Mouse (Mus musculus) layer of hippocampus, postnatal 10 days (tissue): ENCODE data around the gene Akap9. TPM values are rescaled to one million over a fixed set of nuclear protein-coding genes. Genes with fewer than 3 reads are reported as not detected.
"Not testable (repeated sequence)": the region's sequence is repeated elsewhere in the genome, so short reads cannot be mapped to it uniquely, and the experiment has no call there.

Experiments
- DNase-seq, 2 experiments: peaks; one replicate each; pipeline ENCODE4 v3.0.0; 2021; ENCODE audit warnings: low spot score in 2 of 2
- total RNA-seq, 2 experiments: library from RNA; stranded (reverse); gene quantifications; 2 replicates each; pipeline ENCODE4 v1.2.3; 2021

Gene Akap9
- total RNA-seq, 2 experiments from 2014 or later = 82.7 to 85.8 TPM

DNA sequence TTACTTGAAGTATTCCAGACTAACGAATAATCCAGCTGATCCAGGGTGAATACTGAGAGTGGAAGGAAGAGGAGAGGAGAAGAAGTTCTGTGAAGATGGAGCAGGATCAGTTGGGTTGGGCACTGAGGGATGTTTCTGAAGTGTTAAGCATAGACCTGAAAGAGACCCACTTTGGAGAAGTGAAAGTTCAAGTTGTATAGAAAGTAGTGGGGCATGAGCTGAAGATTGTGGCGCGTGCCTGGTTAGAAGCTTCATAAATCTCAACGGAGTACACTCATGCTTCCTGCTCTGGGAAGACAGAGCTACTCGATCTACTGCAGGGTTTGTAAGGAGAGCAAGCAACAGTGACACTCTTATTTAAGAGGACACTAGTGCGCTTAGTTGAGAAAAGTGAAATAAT, 41.3 kb downstream of the Akap9 start:
- no peak for DNase-seq

DNA sequence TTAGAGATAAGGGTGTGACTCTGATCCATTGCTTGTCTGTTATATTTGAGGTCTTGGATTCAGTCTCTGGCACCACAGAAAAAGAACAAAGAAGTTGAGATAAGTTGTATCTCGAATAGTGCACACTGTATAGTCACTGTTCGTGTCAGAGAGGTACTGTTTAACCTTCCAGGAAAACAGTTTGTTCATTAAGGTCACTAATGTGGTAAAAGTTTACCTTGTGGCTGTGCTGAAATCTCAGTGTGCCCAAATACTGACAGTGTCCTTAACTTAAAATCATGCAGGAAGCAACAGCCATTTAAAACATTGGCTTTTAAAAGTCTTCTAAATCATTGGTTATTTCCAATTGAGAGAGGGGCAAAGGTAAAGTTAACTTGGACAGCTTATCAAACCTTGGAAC, 43.1 kb downstream of the Akap9 start:
- no peak for DNase-seq

DNA sequence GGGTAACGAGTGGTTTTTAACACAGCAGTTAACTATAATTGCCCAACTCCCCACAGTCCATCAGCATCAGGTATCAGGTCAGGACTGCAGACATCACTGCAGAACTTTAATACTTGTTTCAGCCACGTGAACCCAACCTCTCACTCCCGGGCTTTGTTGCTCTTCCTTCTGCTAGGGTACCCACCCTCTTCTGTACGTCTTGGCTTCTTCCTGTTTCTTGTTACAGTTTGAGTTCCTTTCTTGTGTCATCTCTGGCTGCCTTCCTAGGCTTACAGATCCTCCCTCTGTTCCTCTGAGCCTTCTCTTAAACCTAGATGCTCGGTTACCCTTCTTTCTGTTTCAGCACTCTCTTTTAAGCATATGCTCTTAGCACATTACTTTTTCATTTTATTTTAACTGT, 45.9 kb downstream of the Akap9 start:
- DNase-seq = no peak

DNA sequence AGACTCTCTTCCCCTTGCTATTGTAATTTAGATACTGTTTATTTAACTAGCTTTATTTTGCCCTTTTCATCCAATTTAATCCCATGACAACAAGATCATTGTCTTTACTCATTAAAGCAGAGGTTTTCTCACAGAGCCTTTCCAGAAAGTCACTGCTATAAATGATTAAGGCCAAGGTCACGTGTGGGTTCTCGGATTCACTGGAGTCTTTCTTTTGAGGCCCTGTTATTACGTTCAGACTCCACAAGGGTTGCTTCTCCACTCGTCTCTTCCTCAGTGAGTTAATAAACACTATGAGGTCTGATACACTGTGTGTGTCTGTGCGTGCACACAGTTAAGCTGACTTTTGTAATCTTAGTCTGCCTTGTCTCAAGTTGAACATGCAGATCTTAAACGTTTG, 47.0 kb downstream of the Akap9 start:
- DNase-seq = no peak

DNA sequence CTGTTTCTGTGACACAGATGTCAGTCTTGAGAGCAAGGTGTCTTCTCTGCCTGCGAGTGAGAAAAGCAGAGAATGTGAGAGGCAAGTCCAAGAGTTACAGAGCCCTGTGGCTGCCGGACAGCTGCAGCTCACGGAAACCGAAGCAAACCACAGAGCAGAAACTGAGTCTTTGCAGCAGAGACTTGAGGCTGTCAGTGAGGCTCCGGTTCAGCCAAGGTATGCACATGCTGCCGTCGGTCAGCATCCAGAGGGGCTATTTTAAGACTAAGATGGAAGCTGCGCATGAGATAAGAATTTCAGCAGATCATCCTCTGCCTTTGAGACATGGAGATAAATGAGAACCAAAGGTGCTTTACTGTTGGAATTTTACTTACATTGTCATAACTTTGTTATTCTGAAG, 48.3 kb downstream of the Akap9 start:
- DNase-seq = no peak

DNA sequence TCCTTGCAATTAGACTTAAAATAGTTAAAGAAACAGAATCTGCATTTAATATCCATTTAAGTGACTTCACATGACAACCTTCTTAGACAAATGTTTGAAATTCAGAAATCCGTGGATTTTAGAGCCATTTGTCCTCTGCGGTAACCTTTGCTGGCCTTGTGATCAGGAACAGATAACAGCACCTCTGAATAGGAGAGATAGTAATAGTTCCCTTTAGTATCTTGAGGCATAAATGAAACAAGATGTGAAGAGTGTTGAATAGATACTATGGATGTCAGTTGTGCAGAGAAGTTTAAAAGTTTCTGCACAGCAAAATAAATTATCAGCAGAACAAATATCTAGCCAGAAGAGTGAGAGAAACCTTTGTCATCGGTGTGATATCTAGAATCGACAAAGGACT, 50.0 kb downstream of the Akap9 start:
- DNase-seq = no peak

DNA sequence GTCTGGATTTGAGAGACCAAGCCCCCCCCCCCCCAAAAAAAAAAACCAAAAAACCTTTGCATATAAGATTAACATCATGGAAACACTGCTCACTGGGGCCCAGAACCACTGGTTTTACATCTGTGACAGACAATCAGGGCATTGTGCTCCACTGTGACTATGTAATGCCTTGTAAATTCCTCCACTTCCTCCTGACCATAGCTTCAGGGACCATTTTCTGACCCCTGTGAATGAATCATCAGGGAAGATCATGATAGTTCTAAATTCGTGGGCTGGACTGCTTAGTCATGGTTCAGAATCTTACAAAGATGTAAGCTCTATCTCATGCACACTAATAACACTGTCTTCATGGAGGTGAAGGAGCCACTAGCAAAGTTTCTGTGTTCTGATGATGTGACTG, 61.8 kb downstream of the Akap9 start:
- no peak for DNase-seq

DNA sequence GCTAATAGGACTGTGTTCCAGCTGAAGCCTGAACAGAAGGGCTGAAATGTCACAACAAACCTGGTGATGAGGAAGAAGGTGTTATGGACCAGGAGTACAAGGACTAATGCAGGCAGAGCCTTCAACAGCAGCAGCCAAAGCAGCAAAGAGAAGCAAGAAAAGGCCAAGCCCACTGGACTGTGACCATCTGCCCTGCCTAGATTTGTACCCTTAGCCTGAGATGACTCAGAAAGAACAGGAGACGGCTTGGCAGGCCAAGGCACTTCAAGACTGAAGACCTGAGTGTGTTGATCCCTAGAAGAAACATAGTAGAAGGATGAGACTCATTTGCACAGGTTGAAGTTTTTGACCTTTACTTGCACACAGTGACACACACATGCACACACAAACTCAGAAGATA, 62.6 kb downstream of the Akap9 start:
- no peak for DNase-seq

DNA sequence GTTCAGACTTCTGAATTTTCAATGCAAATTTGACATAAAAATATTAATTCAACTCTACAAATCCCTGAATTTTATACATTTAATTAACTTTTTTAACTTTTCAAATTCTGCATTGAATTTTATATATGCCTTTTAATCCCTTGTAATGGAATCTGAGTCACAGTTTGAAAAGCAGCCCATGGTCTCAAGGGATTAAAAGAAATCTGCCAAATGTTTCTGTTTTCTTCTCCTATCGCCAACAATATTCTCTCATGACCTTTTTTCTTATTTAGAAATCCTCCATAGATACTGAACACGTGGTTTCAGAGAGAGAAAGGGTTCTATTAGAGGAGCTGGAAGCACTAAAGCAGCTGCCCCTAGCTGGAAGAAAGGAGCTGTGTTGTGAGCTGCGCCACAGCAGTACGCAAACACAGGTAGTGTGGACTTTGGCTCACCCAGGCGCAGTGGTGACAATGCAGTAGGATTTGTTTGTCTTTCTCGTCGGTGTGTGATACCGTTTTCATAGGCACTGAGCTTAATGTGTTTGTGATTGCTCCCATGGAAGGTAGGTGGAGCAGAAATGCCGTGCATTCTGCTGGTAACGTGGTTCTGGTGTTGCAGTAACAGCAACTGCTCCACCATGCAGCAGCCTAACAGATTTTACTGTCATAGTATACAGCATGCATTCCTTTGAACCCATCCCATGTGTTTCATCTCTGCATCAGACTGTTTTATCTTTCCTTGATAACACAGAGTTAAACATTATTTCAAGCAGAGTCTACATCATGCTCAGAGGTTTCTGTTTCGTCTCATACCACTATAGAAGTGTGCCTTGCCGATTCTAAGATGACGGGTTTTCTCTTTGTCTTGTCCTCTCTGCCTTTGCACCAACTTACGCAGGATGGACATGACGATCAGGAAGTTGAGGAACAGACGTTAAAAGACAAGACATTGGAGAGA, 76.9 kb downstream of the Akap9 start:
- DNase-seq = no peak

DNA sequence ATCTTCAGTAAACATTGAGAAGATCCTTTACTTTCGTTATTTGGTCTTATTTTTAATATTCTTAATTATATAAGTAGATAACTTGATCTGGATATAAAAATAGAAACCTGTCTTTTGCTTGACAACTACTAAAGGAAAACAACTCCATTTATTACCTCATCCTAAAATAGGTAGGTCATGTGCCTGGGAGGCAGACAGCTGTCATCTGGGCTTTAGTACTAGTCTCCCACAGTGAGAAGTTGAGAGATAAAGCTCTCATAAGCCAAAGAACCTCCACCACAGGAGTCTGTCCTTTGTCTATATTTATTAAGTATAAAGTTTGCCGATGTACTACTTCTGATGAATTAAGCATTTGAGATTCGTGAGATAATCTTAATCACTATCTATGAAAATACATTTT, 78.8 kb downstream of the Akap9 start:
- no peak for DNase-seq

DNA sequence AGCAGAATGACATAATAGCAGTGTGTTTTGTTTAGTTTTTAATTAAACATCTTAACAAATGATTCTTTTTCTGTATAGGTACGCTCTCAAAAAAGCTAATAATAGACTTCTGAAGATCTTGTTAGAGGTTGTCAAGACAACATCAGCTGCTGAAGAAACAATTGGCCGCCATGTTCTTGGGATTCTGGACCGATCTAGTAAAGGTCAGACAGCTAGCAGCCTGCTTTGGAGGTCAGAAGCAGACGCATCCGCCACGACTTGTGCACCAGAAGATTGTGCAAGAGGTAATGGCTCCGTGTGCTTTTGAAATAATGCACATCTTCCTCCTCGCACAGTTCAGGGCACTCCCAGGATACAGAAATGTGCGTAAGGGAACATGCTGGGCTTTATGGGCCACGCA, 80.4 kb downstream of the Akap9 start:
- DNase-seq = no peak

DNA sequence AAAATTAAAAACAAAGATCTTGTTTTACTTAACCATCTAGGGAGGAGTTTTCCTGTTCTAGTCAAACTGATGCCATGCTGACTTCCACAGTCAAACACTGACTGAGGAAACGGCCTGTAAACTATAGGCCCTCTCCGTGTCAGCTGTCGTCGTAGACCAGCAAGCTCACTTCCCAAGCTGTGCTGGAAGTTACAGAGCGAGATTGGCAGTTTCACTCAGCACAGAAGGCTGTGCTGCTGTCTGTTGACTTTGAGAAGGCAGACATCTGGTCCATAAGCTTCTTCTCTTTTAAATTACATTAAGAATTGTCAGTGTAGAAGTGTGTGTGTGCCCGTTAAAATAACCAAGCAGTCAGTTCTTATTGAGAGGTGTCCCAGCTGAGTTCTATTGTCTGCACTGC, 81.7 kb downstream of the Akap9 start:
- DNase-seq = no peak

DNA sequence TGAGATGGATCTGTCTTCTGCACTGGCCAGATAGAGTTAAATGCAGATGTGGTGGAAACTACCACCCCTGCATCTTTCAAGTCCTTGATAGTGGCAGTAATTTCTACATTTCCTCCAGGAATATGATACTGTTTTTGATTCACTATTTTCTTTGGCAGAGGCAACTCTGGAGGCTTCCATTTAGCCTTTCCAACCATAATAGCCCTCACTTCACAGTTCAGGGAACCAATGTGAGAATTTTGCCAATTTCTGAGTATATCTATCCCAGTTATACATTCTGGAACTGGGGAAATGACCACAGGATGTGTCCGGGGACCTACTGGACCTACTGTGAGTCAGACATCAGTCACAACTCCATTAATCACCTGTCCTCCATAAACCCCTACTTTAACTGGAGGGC, 89.8 kb downstream of the Akap9 start:
- DNase-seq = not testable (repeated sequence)

DNA sequence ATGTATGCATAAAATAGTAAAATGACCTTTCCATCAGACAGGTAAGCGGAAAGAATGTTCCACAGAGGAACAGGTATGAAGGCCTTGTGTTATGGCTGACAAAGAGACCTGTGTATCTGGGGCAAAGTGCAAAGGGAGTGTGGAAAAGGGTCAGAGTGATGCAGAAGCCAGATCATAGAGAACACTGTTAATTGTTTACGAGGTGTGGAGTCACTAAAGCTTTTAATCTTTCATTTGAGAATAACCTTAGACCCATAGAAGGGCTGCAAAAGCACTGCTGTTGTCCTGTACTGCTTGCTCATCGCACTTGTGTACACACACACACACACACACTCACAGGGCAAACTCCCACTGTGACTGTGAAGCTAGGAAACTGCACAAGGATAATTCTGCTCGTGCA, 91.5 kb downstream of the Akap9 start:
- no peak for DNase-seq

DNA sequence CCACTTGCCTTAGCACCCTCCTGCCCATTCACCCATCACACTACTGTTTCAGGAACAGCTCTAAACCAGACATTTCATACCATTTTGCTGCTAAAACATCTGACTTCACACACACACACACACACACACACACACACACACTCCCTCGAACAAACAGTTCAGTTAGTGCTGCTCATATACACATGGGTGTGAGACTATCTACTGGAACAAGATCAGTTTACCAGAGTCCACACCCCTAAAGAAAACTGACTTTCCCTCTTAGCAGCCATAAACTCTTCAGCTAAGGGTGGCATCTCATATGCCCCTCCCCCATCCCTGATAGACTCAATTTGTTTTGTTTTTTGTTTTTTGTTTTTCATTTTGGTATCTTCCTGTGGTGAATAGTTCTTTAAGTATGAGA, 92.2 kb downstream of the Akap9 start:
- DNase-seq = no peak

DNA sequence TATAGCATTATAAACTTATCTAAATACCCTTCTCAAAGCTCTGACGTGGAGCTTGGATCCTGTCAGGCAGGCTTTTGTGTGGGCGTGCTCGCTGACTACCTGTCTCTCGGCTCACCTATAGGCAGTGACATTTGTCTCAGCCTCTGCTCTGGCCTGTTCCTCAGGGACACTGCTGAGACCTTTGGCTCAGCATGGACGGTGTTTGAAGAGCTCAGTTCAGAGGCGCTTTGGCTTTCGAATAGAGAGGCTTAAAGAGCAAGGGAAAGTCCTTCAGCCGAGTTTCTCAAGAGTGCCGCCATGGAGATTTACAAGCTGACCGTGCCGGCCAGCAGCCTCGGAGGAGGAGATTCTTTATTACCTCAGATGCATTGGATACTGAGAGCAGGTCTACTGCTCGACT, 95.3 kb downstream of the Akap9 start:
- DNase-seq = no peak

DNA sequence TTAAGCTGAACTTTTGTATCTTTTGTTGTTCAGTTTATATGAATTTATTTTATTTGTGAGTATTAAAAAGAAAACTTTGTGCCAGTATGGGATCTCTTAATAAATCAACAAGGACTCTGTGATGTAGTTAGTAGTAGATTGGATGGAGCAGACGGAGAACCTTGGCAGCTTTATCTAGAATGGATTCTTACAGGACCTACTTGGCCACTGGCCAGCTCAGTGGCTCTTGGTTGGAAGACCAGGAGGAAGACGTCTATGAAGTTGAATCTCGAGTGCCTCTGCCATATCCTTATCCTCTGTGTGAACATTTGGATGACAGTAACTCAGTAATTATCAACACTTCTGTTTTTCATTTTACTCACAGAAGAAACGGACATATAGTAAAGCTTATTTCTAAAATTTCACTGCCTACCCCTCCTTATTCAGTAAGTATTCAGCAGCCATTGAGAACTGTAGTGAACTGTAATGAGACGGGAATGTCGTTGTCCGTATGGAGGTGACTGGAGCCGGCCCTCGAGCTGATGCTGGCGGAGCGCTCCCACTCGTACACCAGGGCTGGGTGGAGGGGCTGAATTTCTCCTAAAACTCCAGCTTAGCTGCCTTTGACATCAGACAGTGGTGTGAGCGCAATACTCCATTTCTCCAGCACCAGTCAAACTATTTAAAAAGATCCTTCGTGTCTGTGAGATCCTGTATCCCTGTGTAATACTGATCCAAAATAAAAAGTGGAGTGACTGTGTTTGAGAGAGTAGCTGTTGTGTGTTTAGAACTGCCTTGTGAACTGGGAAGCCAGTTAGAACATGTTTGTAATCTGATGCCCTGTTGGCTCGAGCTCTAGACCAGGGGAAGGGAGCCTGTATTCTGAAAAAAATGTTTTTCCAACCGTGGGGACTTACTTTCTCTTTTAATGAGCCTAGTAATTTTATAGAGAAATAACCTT, 96.2 kb downstream of the Akap9 start:
- DNase-seq = no peak

DNA sequence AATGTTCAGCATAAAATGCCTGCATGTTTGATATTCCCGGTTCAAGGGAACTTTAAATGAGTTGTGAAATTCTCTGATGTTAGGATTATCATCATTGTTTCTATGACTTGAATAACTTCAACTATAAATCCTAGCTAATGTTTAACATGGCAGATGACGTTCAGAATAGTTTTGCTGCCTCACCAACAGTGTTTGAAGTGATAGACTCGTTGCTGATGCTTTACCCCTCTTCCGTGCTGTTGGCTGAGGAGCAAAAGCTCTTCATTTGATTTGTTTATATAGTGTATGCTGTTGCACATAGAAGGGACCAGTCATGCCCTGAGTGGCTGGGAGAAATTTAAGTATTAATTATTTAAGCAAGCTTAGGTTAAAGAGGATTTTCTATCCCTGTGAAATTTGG, 96.9 kb downstream of the Akap9 start:
- DNase-seq = no peak

DNA sequence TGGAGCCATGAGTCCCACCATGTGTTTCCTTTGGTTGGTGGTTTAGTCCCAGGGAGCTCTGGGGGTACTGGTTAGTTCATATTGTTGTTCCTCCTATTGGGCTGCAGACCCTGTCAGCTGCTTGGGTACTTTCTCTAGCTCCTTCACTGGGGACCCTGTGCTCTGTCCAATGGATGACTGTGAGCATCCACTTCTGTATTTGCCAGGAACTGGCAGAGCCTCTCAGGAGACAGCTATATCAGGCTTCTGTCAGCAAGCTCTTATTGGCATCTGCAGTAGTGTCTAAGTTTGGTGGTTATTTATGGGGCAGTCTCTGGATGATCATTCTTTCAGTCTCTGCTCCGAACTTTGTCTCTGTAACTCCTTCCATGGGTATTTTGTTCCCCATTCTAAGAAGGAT, 98.5 kb downstream of the Akap9 start:
- not testable (repeated sequence) for DNase-seq

DNA sequence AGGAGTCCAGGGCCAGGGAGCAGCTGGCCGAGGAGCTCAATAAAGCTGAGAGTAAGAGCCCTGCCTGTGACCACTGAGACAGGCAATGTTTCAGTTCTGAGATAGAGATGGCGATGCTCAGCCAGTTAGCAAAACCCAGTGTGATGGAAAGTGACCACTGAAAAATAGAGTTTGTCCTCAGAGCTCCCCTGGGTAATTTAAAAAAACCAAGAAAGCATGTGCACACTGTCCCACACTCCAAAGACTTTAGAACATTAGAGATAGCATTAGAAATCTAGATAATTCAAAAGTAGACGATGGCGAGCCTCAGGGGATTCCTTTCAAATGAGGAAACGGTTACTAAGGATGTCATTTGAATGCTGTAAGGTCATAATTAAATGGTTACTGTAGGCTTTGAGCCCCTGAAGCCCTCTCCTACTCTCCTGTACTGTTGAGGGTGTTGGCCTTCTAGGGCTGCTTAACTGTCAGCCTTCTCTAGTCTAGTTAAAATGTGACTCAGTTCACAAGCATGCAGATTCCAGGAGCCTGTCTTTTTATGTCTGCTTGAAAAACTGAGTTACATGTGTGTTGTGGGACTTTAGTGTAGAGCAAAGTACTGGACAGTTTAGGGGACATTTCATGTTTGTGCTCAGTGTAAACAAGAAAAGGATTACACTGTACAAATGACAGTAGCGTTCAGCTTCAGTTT, 100.8 kb downstream of the Akap9 start:
- DNase-seq = no peak

DNA sequence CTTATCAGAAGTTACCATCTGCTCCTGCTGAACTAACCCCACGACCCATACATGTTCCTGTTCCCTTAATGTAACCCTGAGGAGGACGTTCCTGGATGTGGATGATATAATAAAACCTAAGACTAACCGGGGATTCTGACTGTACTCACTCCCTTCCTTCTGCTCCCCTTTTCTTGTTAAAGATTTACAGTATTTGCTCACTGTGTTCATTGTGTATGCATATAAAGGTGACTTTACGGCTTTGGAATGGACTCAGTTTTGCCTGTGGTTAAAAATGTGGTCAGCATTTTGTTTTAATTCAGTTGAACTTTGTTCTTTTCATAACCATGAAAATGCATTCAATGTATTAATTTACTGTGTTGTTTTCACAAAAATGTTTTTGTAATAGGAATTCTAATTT, 104.0 kb downstream of the Akap9 start:
- no peak for DNase-seq

DNA sequence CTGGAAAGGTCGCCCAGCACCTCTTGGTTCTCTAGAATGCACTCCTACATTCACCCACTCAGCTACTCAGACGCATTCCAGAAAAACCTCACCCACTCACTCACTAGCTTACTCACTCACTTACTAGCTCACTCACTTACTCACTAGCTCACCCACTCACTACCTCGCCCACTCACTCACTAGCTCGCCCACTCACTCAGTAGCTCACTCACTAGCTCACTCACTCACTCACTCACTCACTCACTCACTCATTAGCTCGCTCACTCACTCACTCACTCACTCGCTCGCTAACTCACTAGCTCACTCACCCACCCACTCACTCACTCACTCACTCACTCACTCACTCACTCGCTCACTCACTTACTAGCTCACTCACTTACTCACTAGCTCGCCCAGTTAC, 108.8 kb downstream of the Akap9 start:
- no peak for DNase-seq
